Mouse (Mus musculus) lung, postnatal 0 days (tissue): ENCODE measurements around the gene Selenoi. TPM values are rescaled to one million over a fixed set of nuclear protein-coding genes. Genes with fewer than 3 reads are reported as not detected.
A peak's percentile ranks its signal among the peaks of the same experiment; 100 is the strongest.

Source experiments
- ATAC-seq: fragments of 200-750 bp; cut with Nextera tagmentation; 2 replicates; pipeline ENCODE4 v1.8.0; 2017; ENCODE audit warnings: moderate library complexity
- DNase-seq: peaks from one replicate; pipeline ENCODE4 v3.0.0-alpha.2; 2016; ENCODE audit warnings: low spot score
- H3K27ac ChIP-seq: fragments of 300-500 bp; sonication (generic); 2 replicates; pipeline ENCODE4 v1.5.1; 2014; ENCODE audit warnings: antibody characterized with exemption, mild to moderate bottlenecking, low read length, mixed read lengths
- H3K27me3 ChIP-seq: fragments of 300-500 bp; sonication (generic); replicated peaks from 2 replicates; pipeline ENCODE4 v1.6.1; 2014; ENCODE audit warnings: low read length, mixed read lengths; ENCODE audit not compliant: insufficient read depth
- H3K36me3 ChIP-seq: fragments of 300-500 bp; sonication (generic); 2 replicates; pipeline ENCODE4 v1.6.1; 2014; ENCODE audit warnings: low read length, mixed read lengths; ENCODE audit not compliant: insufficient read depth
- H3K4me1 ChIP-seq: fragments of 300-500 bp; sonication (generic); 2 replicates; pipeline ENCODE4 v1.6.1; 2014; ENCODE audit warnings: antibody characterized with exemption, low read depth, low read length, mixed read lengths; ENCODE audit not compliant: insufficient read depth
- H3K4me2 ChIP-seq: fragments of 300-500 bp; sonication (generic); replicated peaks from 2 replicates; pipeline ENCODE4 v1.6.1; 2014; ENCODE audit warnings: low read depth, mild to moderate bottlenecking, low read length, moderate library complexity, mixed read lengths
- H3K4me3 ChIP-seq: fragments of 300-500 bp; sonication (generic); 2 replicates; pipeline ENCODE4 v1.5.1; 2014; ENCODE audit warnings: low read depth, low read length
- H3K9ac ChIP-seq: fragments of 300-500 bp; sonication (generic); replicated peaks from 2 replicates; pipeline ENCODE4 v1.6.1; 2014; ENCODE audit warnings: low read depth, mild to moderate bottlenecking
- H3K9me3 ChIP-seq: fragments of 300-500 bp; sonication (generic); 2 replicates; pipeline ENCODE4 v1.6.1; 2016; ENCODE audit warnings: low read length, mixed read lengths
- CTCF ChIP-seq: IDR thresholded peaks from 2 replicates; pipeline ENCODE4 v1.5.1; 2016; ENCODE audit warnings: antibody characterized with exemption, mild to moderate bottlenecking
- EP300 ChIP-seq: IDR thresholded peaks from 2 replicates; pipeline ENCODE4 v1.6.1; 2016; ENCODE audit warnings: antibody characterized with exemption, mild to moderate bottlenecking, control low read depth
- WGBS: fragments of 180-500 bp; shearing (Covaris S2); extraction: QIAGEN DNeasy Blood & Tissue Kit; methylation state at CpG from one replicate; pipeline ENCODE4 v1.1.7; 2014; 5-methylcytosine and 5-hydroxymethylcytosine counted together
- polyA plus RNA-seq: library from polyadenylated mRNA; unstranded; fragments of >200 nt; fragmentation: Nextera tagmentation; extraction: Ambion mirVana; gene quantifications from 2 replicates; pipeline ENCODE4 v1.2.1, GENCODE M21; 2015

Gene Selenoi
- 9.4 and 11.0 TPM in 2 replicates for polyA plus RNA-seq

DNA sequence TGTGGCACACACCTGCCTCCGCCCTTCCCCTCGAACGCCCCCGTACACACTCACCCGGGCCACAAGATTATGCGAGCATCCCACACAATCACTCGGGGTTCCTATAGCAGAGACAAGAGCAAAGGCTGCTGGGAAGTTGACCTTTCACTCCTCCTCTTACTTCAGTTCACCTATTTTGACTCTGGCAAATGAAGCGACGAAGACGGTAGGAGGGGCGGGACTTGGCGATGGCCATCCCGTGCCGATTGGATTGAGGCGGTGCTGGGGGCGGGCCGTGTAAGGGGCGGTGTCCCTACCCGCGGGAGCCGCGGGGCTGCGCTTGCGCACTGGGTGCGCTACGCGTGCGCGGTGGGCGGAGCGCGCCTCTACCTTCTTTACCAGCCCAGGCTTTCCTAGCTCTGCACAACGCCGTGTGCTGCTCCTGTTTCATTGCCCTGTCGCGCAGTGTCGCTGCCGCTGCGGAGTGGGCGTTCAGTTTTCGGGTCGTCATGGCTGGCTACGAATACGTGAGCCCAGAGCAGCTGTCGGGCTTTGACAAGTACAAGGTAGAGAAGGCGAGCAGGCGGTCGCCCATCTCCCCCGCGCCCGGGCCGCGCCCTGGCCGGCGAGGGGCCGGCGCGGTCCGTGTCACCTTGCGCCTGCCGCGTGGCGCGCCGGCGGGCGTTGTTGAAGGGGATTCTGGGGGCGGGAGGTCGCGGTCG, at the start of gene Selenoi:
Gene Selenoi, plus strand, starts transcription at position 311 of the 701 bp plus-strand sequence.
- peak; percentile 100 for ATAC-seq
- H3K36me3 ChIP-seq: no peaks in the 10 kb centered on the region
- TF ChIP-seq EP300: no peak
- TF ChIP-seq CTCF: peak; percentile 23

DNA sequence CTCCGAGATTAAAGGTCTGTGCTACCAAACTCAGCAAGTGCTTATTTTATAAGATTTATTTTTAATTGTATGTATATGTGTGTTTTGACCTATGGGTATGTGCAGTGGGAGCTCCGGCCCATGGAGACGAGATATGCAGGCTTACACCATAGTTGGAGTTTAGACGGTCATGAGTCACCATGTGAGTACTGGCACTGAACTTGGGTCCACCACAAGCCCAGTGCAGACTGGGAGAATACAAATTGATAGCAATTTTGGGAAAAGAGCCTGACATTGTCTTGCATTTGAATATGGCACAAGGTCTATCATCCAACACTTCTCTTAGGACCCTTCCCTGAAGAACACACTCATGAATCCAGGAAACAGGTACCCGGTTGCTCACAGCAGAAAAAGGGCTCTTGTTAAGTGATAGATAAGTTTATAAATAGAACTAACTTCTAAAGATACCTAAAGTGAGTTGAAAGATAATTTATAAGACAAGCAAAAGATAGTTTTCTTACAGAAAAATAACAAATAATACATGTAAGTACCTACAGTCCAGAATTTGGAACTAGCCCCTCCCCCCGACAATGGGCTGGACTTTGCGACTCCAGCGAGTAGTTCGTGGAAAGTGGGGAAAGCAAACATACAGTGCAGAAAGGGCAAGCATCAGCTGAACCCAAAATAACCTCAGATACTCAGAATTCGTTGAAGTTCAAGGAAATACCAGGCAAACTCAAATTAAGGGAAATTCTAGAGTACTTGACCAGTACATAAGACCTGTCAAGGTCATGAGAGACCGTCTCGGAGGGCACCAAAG, 44.5 kb upstream of the Selenoi start:
- DNase-seq: no peak
- Histone ChIP-seq H3K4me3 (no peak overlapping the region), H3K36me3 (peaks cover 9% of the 10 kb centered on the region; the same call in 1 of the 2 replicates), H3K4me1 (no peaks in the 10 kb centered on the region), H3K9ac (no peak overlapping the region), H3K27ac (no peak overlapping the region), H3K9me3 (no peaks in the 10 kb centered on the region), H3K27me3 (no peaks in the 10 kb centered on the region), H3K4me2 (no peak overlapping the region)
- 83% methylated on average over 12 of the region's 12 CpGs for WGBS
- TF ChIP-seq EP300: no peak
- TF ChIP-seq CTCF: no peak
- ATAC-seq: no peak

More for the DNA sequence above, at the start of gene Selenoi:
- H3K4me1 ChIP-seq: no peaks in the 10 kb centered on the region
- H3K4me2 ChIP-seq: peak within 1 kb of the TSS; percentile 92
- 3% methylated on average over 71 of the region's 71 CpGs for WGBS
- H3K4me3 ChIP-seq: peak within 1 kb of the TSS; percentile 79
- H3K9ac ChIP-seq: peak within 1 kb of the TSS; percentile 48
- peak; percentile 98 for DNase-seq
- H3K9me3 ChIP-seq: no peaks in the 10 kb centered on the region
- H3K27ac ChIP-seq: peak within 1 kb of the TSS; percentile 81
- H3K27me3 ChIP-seq: no peaks in the 10 kb centered on the region

DNA sequence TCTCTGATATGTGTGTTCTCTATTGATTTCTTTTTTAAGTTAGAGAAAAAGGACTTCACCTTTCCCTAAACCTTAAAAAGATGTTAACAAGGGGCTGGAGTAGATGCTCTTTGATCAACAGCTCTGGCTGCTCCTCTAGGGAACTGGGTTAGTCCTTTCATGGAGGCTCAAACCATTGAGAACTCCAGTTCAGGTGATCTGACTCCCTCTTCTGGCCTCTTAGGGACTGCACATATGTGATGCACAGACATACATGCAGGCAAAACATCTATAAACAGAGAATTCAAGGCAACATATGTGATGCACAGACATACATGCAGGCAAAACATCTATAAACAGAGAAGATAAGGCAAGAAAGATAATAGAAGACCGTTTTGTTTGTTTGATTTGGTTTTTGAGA, 39.9 kb upstream of the Selenoi start:
- no peaks in the 10 kb centered on the region for H3K27me3 ChIP-seq
- TF ChIP-seq CTCF: peak; percentile 52
- TF ChIP-seq EP300: no peak
- no peak overlapping the region for H3K4me3 ChIP-seq
- H3K4me2 ChIP-seq: no peak overlapping the region
- WGBS: 67% methylated on average over 1 of the region's 1 CpGs
- no peak overlapping the region for H3K9ac ChIP-seq
- peaks cover 5% of the 10 kb centered on the region; the same call in 1 of the 2 replicates for H3K36me3 ChIP-seq
- no peaks in the 10 kb centered on the region for H3K9me3 ChIP-seq
- ATAC-seq (no peak), DNase-seq (no peak)
- no peaks in the 10 kb centered on the region for H3K4me1 ChIP-seq
- no peak overlapping the region for H3K27ac ChIP-seq

DNA sequence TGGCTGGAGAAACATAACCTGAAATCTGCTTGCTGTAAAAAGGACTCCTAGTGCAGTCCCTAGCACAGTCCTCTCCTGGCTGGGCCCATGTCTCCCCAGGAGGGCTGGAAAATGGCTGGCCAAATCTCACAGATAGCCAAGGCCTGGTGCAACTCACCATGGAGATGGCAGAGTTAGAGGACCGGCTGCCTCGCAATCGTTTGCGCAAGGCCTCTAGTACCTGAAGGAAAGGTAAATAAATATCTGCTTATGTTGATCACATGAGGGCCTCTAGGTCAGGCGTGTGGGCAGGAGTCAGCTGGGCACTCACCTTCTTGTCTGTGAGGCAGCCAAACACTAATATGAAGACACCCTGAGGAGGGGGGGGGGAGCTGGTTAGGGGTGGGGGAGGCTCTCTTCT, 37.0 kb upstream of the Selenoi start:
- Histone ChIP-seq H3K4me3 (no peak overlapping the region), H3K27ac (no peak overlapping the region), H3K4me1 (no peaks in the 10 kb centered on the region), H3K9ac (no peak overlapping the region), H3K4me2 (no peak overlapping the region), H3K27me3 (no peaks in the 10 kb centered on the region), H3K9me3 (no peaks in the 10 kb centered on the region), H3K36me3 (no peaks in the 10 kb centered on the region)
- TF ChIP-seq CTCF: no peak
- TF ChIP-seq EP300: no peak
- ATAC-seq: peak; percentile 28; the same call in 1 of the 2 replicates
- DNase-seq: no peak
- WGBS: 58% methylated on average over 5 of the region's 5 CpGs

DNA sequence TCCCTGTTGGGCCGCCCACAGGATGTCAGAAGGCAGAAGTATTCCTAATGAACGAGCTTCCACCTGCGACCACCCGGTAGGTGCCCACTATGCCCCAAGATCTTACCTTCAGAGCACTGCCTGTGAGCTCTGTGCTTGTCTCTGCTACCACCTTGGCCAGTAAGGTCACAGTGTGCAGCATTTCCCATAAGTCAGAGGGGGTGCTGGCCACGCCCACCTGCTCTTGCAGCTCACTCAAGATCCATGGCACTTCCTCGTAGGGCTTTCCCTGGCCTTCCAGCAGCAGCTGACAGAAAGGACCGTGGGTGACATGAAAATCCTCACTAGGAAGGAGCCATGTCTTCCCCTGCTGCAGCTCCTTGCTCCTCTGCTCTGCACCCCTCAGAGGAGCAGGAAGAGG, 34.1 kb upstream of the Selenoi start:
- no peak overlapping the region for H3K27ac ChIP-seq
- TF ChIP-seq EP300 (no peak), CTCF (no peak)
- 59% methylated on average over 7 of the region's 7 CpGs for WGBS
- H3K4me2 ChIP-seq: no peak overlapping the region
- no peak overlapping the region for H3K9ac ChIP-seq
- H3K27me3 ChIP-seq: no peaks in the 10 kb centered on the region
- H3K36me3 ChIP-seq: no peaks in the 10 kb centered on the region
- peak; percentile 32 for DNase-seq
- no peaks in the 10 kb centered on the region for H3K4me1 ChIP-seq
- no peak for ATAC-seq
- H3K9me3 ChIP-seq: no peaks in the 10 kb centered on the region
- no peak overlapping the region for H3K4me3 ChIP-seq

DNA sequence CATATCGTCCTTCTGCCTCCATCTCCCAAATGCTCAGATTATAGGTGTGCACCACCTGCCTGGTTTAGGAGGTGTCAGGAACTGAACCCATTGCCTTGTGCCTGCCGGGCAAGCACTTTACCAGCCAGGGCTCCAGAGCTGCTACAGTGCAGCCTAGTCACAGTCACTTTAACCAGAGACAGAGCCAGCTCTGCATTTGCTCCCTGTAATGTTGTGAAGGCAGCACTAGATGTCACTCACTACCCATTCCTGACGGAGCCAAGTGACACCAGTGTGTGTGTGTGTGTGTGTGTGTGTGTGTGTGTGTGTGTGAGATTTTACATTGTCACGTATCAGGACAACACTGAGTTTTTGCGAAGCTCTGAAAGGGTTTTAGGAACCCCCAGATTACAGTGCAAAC, 30.9 kb upstream of the Selenoi start:
- no peak overlapping the region for H3K4me2 ChIP-seq
- TF ChIP-seq EP300 (no peak), CTCF (peak; percentile 89)
- peak; percentile 72 for DNase-seq
- no peaks in the 10 kb centered on the region for H3K36me3 ChIP-seq
- 35% methylated on average over 5 of the region's 5 CpGs for WGBS
- H3K27ac ChIP-seq: no peak overlapping the region
- H3K9ac ChIP-seq: no peak overlapping the region
- H3K27me3 ChIP-seq: no peaks in the 10 kb centered on the region
- H3K9me3 ChIP-seq: no peaks in the 10 kb centered on the region
- H3K4me1 ChIP-seq: no peaks in the 10 kb centered on the region
- peak; percentile 56 for ATAC-seq
- no peak overlapping the region for H3K4me3 ChIP-seq
